Mouse (Mus musculus): Measurements from ENCODE around the gene Man2a1. TPM values are rescaled to one million over a fixed set of nuclear protein-coding genes. Genes with fewer than 3 reads are reported as not detected.
A peak's percentile ranks its signal among the peaks of the same experiment; 100 is the strongest.

Man2a1 gene
- polyA plus RNA-seq, 1 experiment from 2014 or later: 16.1 TPM

DNA sequence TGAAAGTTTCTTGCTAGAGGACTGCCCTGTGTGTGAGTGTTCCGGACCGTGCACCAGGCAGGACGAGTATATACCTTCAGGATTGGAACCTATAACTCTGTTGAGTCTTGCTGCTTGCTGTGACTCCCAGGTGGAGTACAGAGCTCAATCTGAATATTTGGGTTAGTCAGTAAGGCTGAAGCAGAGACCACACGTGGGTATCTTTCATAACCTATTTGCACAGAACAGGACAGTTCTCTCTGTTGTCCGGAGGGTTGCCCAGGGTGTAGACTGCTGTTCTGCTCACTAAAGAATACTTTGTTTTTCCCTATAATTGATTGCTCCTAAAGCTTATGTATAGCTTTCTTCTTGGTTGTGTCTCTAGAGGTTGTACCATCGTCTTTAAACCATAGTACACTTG is 7.7 kb downstream of the Man2a1 start:
- 89% methylated on average over 6 of the region's 6 CpGs for WGBS
- H3K9me3 ChIP-seq (ENCODE audit: control insufficient read depth, low read depth, low read length): no peaks in the 10 kb centered on the region
- no peak overlapping the region for H3K4me3 ChIP-seq (ENCODE audit: low read depth, low read length)
- ATAC-seq (ENCODE audit: insufficient number of reproducible peaks, insufficient read depth, low FRiP score, low read depth): no peak
- H3K9ac ChIP-seq (replicated peaks; ENCODE audit: low read depth, low read length): no peak overlapping the region
- H3K27me3 ChIP-seq (ENCODE audit: control insufficient read depth, insufficient read depth, low read length): no peaks in the 10 kb centered on the region
- H3K4me2 ChIP-seq (replicated peaks; ENCODE audit: low read depth, low read length): no peak overlapping the region
- no peak overlapping the region for H3K27ac ChIP-seq (ENCODE audit: low read length)
- peaks cover 18% of the 10 kb centered on the region; the same call in 1 of the 2 replicates for H3K4me1 ChIP-seq (ENCODE audit: control insufficient read depth, insufficient read depth, low read length)
- no peaks in the 10 kb centered on the region for H3K36me3 ChIP-seq (ENCODE audit: control insufficient read depth, insufficient read depth, low read length)

DNA sequence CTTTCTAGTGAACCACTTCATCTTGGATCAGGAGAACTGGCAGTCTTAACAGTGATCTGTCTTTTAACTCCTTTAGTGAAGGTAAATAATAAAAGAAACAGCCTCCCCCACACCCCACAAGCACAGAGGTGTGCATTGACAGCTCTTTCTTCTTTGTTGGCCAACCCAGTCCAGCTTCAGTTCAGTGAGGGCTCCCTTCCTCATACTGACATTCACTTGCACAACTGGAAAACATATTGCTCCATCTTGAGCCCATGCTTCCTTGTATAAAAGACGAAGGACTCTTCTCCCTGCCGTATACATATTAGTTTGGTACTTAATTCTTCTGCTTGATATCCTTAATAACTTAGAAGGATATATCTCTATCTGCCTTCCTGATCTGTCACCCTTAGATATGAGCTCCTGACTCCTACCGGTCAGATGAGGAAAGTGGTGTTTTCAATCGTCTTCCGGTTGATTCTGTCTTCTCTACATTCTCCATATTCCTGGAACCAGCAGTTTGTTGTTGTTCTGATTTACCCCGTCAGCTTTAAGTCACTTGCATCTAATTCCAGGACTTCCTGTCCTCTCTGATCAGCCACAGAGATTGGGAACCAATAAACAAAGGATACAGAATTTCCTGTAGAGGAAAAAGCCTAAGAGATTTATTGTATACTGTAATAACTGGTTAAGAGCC is 8.5 kb downstream of the Man2a1 start:
- Histone ChIP-seq H3K4me1 (ENCODE audit: control insufficient read depth, insufficient read depth, low read length) (peaks cover 13% of the 10 kb centered on the region; the same call in 1 of the 2 replicates), H3K36me3 (ENCODE audit: control insufficient read depth, insufficient read depth, low read length) (no peaks in the 10 kb centered on the region), H3K27me3 (ENCODE audit: control insufficient read depth, insufficient read depth, low read length) (no peaks in the 10 kb centered on the region), H3K4me2 (replicated peaks; ENCODE audit: low read depth, low read length) (no peak overlapping the region), H3K9me3 (ENCODE audit: control insufficient read depth, low read depth, low read length) (no peaks in the 10 kb centered on the region), H3K9ac (replicated peaks; ENCODE audit: low read depth, low read length) (no peak overlapping the region), H3K27ac (ENCODE audit: low read length) (no peak overlapping the region), H3K4me3 (ENCODE audit: low read depth, low read length) (no peak overlapping the region)
- 64% methylated on average over 6 of the region's 6 CpGs for WGBS
- no peak for ATAC-seq (ENCODE audit: insufficient number of reproducible peaks, insufficient read depth, low FRiP score, low read depth)

DNA sequence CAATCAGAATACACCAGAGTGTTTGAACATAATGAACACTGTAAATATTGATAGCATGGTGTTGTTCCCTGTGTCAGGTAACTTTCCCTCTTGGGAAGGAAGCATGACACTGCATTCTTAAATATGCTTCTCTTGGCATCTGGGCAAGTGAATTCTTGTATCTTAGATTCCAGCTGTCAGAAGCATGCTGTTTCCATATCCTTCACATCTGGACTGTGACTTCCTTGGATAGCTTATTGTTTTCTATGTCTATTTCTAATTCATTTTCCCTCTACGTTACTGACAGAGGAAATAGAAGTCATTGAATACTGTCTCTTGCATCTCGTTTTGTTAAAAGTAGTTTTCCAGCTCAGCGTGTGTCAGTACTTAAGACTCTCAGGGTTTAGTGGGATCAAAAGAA is 9.2 kb downstream of the Man2a1 start:
- Histone ChIP-seq H3K36me3 (ENCODE audit: control insufficient read depth, insufficient read depth, low read length) (no peaks in the 10 kb centered on the region), H3K4me2 (replicated peaks; ENCODE audit: low read depth, low read length) (no peak overlapping the region), H3K27me3 (ENCODE audit: control insufficient read depth, insufficient read depth, low read length) (no peaks in the 10 kb centered on the region), H3K9me3 (ENCODE audit: control insufficient read depth, low read depth, low read length) (no peaks in the 10 kb centered on the region), H3K27ac (ENCODE audit: low read length) (no peak overlapping the region), H3K4me1 (ENCODE audit: control insufficient read depth, insufficient read depth, low read length) (peaks cover 9% of the 10 kb centered on the region; the same call in 1 of the 2 replicates), H3K4me3 (ENCODE audit: low read depth, low read length) (no peak overlapping the region), H3K9ac (replicated peaks; ENCODE audit: low read depth, low read length) (no peak overlapping the region)
- WGBS: 46% methylated on average over 3 of the region's 3 CpGs
- no peak for ATAC-seq (ENCODE audit: insufficient number of reproducible peaks, insufficient read depth, low FRiP score, low read depth)

DNA sequence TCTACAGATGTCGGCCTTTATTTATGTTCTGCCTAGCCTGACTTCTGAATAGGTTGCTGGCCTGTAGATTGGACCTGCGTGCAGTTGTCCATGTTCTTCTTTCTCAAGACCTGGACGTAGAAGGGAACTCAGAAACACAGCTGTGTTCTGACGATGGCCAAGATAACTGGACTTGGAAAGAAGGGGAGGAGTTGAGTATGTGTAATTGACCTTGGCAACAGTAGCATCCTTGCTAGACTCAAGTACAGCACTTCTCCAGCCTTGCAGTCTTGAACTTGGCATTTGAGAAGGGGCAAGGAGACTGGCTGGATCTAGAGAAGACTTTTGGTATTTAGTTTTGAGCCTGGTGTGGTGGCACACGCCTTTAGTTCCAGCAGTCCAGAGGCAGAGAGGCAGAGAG is 10.9 kb downstream of the Man2a1 start:
- WGBS: 80% methylated on average over 5 of the region's 5 CpGs
- no peak overlapping the region for H3K27ac ChIP-seq (ENCODE audit: low read length)
- no peak for ATAC-seq (ENCODE audit: insufficient number of reproducible peaks, insufficient read depth, low FRiP score, low read depth)

DNA sequence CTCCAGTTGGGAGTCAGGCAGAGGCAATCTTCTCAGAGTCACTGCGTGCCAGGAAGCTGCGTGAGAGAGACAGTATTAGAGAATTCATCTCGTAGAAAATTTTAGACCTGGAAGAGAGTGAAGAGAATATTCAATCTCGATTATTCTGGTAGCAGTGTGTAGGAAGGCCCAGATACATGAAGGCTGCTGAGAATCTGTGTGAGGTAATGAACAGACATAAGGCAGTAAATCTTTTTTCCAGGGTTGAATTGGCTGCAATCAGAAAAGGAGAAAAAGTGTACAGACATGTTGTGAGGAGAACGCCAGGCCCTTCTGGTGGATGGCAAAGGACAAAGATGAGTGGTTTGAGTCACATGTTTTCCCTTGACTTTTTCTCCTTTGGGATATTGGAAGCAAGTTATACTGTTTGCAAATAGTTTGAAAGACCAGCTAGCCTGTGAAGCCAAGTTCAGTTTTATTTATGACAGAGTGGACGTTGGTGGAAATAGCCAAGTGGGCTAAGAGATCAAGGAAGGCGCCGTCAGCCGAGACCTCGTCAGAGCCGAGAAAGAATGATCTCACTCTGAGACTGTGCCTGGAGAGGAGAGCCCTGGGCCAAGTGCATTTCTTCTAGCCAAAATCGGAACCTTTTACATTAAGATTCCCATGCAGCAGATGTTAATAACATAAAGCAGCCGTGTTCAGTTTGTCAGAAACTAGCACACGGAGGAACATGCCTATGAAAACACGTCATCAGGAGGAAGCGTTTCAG is 11.8 kb downstream of the Man2a1 start:
- Histone ChIP-seq H3K4me1 (ENCODE audit: control insufficient read depth, insufficient read depth, low read length) (peaks cover 9% of the 10 kb centered on the region; the same call in 1 of the 2 replicates), H3K4me3 (ENCODE audit: low read depth, low read length) (no peak overlapping the region), H3K27ac (ENCODE audit: low read length) (peak overlapping the region; percentile 33; the same call in 1 of the 2 replicates), H3K36me3 (ENCODE audit: control insufficient read depth, insufficient read depth, low read length) (no peaks in the 10 kb centered on the region), H3K9me3 (ENCODE audit: control insufficient read depth, low read depth, low read length) (no peaks in the 10 kb centered on the region), H3K9ac (replicated peaks; ENCODE audit: low read depth, low read length) (no peak overlapping the region), H3K4me2 (replicated peaks; ENCODE audit: low read depth, low read length) (no peak overlapping the region), H3K27me3 (ENCODE audit: control insufficient read depth, insufficient read depth, low read length) (no peaks in the 10 kb centered on the region)
- no peak for ATAC-seq (ENCODE audit: insufficient number of reproducible peaks, insufficient read depth, low FRiP score, low read depth)
- WGBS: 78% methylated on average over 16 of the region's 16 CpGs

More for the DNA sequence above, 10.9 kb downstream of the Man2a1 start:
- H3K4me3 ChIP-seq (ENCODE audit: low read depth, low read length): no peak overlapping the region
- H3K27me3 ChIP-seq (ENCODE audit: control insufficient read depth, insufficient read depth, low read length): no peaks in the 10 kb centered on the region
- H3K4me2 ChIP-seq (replicated peaks; ENCODE audit: low read depth, low read length): no peak overlapping the region
- no peak overlapping the region for H3K9ac ChIP-seq (replicated peaks; ENCODE audit: low read depth, low read length)
- H3K4me1 ChIP-seq (ENCODE audit: control insufficient read depth, insufficient read depth, low read length): peaks cover 9% of the 10 kb centered on the region; the same call in 1 of the 2 replicates
- H3K36me3 ChIP-seq (ENCODE audit: control insufficient read depth, insufficient read depth, low read length): no peaks in the 10 kb centered on the region
- H3K9me3 ChIP-seq (ENCODE audit: control insufficient read depth, low read depth, low read length): no peaks in the 10 kb centered on the region

DNA sequence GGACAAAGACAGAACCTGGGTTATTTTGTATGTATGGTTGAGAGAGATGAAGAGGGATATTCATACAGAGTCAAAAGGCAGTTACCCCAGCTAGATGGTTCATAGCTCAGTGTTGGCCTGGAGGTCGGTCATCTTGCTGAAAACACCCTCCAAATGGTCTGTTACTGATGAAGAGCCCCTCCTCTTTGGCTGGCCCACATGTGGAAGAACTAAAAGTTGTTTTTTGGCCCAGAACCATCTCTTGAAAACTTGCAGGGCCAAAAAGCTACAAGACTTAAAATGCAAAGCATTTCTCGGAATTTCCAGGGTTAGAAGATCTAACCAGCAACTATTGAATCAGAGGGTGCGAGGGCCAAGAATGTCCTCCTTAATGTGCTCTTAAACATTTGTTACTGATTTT is 12.4 kb downstream of the Man2a1 start:
- no peak for ATAC-seq (ENCODE audit: insufficient number of reproducible peaks, insufficient read depth, low FRiP score, low read depth)
- Histone ChIP-seq H3K27me3 (ENCODE audit: control insufficient read depth, insufficient read depth, low read length) (no peaks in the 10 kb centered on the region), H3K4me3 (ENCODE audit: low read depth, low read length) (no peak overlapping the region), H3K27ac (ENCODE audit: low read length) (peak overlapping the region; percentile 33; the same call in 1 of the 2 replicates), H3K9me3 (ENCODE audit: control insufficient read depth, low read depth, low read length) (no peaks in the 10 kb centered on the region), H3K4me2 (replicated peaks; ENCODE audit: low read depth, low read length) (no peak overlapping the region), H3K4me1 (ENCODE audit: control insufficient read depth, insufficient read depth, low read length) (peaks cover 9% of the 10 kb centered on the region; the same call in 1 of the 2 replicates), H3K36me3 (ENCODE audit: control insufficient read depth, insufficient read depth, low read length) (no peaks in the 10 kb centered on the region), H3K9ac (replicated peaks; ENCODE audit: low read depth, low read length) (no peak overlapping the region)
- 76% methylated on average over 3 of the region's 3 CpGs for WGBS

DNA sequence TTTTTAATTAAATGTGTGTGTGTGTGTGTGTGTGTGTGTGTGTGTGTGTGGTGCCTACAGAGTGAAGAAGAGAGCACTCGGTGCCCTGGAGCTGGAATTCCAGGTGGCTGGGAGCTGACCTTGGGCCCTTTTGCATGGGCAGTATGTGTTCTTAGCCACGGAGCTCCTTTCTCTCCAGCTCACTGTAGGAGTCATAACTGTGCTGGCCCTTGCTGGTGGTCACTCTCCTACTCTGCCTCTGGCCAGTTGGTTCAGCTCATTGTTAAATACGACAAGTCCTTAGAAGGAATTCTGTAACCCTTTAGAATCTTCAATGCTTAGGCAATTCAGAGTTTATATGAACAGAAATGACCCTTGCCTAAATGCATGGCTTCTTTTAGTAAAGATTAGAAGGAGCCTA is 12.8 kb downstream of the Man2a1 start:
- Histone ChIP-seq H3K36me3 (ENCODE audit: control insufficient read depth, insufficient read depth, low read length) (no peaks in the 10 kb centered on the region), H3K9ac (replicated peaks; ENCODE audit: low read depth, low read length) (no peak overlapping the region), H3K4me1 (ENCODE audit: control insufficient read depth, insufficient read depth, low read length) (peaks cover 9% of the 10 kb centered on the region; the same call in 1 of the 2 replicates), H3K27ac (ENCODE audit: low read length) (no peak overlapping the region; the same call in 1 of the 2 replicates), H3K4me2 (replicated peaks; ENCODE audit: low read depth, low read length) (no peak overlapping the region), H3K4me3 (ENCODE audit: low read depth, low read length) (no peak overlapping the region), H3K27me3 (ENCODE audit: control insufficient read depth, insufficient read depth, low read length) (no peaks in the 10 kb centered on the region), H3K9me3 (ENCODE audit: control insufficient read depth, low read depth, low read length) (no peaks in the 10 kb centered on the region)
- ATAC-seq (ENCODE audit: insufficient number of reproducible peaks, insufficient read depth, low FRiP score, low read depth): no peak
- 55% methylated on average over 3 of the region's 3 CpGs for WGBS

DNA sequence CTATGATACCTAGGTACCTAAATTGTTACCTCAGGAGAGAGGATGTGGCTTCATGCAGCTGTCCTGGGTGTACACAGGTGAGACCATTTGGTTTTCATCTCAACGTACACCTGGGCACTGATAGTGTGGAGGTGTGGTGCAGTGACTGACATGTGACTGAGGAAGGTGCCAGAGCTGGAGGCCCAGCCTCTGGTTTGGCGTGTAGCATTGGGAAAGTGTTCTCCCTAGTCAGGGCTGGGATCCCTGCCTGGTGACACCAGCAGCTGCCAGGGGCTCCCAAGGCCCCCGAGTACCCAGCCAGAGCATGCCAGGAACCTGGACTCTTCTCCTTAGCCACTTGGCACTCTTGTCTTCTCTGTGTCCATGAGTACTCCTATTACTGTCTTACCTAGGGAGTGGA is 14.3 kb downstream of the Man2a1 start:
- H3K27ac ChIP-seq (ENCODE audit: low read length): no peak overlapping the region
- H3K4me1 ChIP-seq (ENCODE audit: control insufficient read depth, insufficient read depth, low read length): peaks cover 10% of the 10 kb centered on the region; the same call in 1 of the 2 replicates
- H3K4me2 ChIP-seq (replicated peaks; ENCODE audit: low read depth, low read length): no peak overlapping the region
- no peaks in the 10 kb centered on the region for H3K27me3 ChIP-seq (ENCODE audit: control insufficient read depth, insufficient read depth, low read length)
- WGBS: 79% methylated on average over 3 of the region's 3 CpGs
- no peak overlapping the region for H3K9ac ChIP-seq (replicated peaks; ENCODE audit: low read depth, low read length)
- no peaks in the 10 kb centered on the region for H3K36me3 ChIP-seq (ENCODE audit: control insufficient read depth, insufficient read depth, low read length)
- no peaks in the 10 kb centered on the region for H3K9me3 ChIP-seq (ENCODE audit: control insufficient read depth, low read depth, low read length)
- no peak for ATAC-seq (ENCODE audit: insufficient number of reproducible peaks, insufficient read depth, low FRiP score, low read depth)
- H3K4me3 ChIP-seq (ENCODE audit: low read depth, low read length): no peak overlapping the region
